ENCODE assay signal across 12 mouse cellular contexts in the genomic region with DNA sequence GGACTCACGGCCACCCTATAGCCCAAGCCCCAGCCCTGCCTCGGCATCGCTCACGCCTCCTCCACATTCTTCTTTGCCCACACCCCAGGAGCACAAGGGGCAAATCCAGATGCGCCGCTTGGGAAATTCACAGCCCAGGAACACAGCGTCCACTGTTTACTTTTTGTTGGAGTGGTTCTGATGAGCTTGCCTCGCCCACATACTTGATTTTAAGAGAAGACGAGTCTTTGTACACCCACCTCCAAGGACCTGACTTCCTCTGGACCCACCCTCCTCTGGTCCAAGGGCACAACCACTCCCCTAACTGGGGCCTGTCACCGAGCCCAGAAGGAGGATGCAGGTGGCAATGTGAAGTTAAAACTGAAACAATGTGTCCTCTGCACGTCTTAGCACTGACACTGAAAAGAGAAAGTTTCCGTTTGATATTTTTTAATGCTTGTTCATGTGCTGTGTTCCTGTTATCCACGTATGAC.
A peak's percentile ranks its signal among the peaks of the same experiment; 100 is the strongest.
DNase-seq lines count a peak whose midpoint lies in the region; ATAC-seq and TF ChIP-seq lines count a peak whose summit lies in the region.
"Had no signal": no experiment of that assay in that cellular context is flagged by ENCODE, and none has a peak within 500 bp of the region (broad histone marks: within the 10 kb centered on the region; RNA-seq: fewer than 3 reads in every experiment).

No protein-coding gene starts in this region.

- peak overlapping the region; percentile 39 for H3K4me3 ChIP-seq in E14TG2a.4 (replicated peaks; ENCODE audit: low read length)
- no peak overlapping the region for H3K4me3 ChIP-seq in lung, embryonic 16.5 days (ENCODE audit: low read length)
- no peak overlapping the region for H3K4me3 ChIP-seq in liver, embryonic 11.5 days (ENCODE audit: low read depth, low read length)
- H3K4me3 ChIP-seq: midbrain, embryonic 13.5 days had no signal

- ATAC-seq in lung, embryonic 16.5 days (ENCODE audit: low read depth) = peak; percentile 70
- no peak for ATAC-seq in liver, embryonic 11.5 days (replicated peaks; ENCODE audit: low FRiP score)
- ATAC-seq: midbrain, embryonic 13.5 days had no signal

- peaks cover 23% of the 10 kb centered on the region for H3K9me3 ChIP-seq in E14TG2a.4 (ENCODE audit: low read length)
- no peaks in the 10 kb centered on the region for H3K9me3 ChIP-seq in lung, embryonic 16.5 days (ENCODE audit: control insufficient read depth, low read length)
- no peaks in the 10 kb centered on the region for H3K9me3 ChIP-seq in liver, embryonic 11.5 days (ENCODE audit: control insufficient read depth, low read length)

- peaks cover 6% of the 10 kb centered on the region for H3K27me3 ChIP-seq in E14TG2a.4 (ENCODE audit: insufficient read depth, low read length)
- H3K27me3 ChIP-seq in lung, embryonic 16.5 days (ENCODE audit: control insufficient read depth, insufficient read depth, low read depth, low read length) = no peaks in the 10 kb centered on the region
- peaks cover 3% of the 10 kb centered on the region; the same call in 1 of the 2 replicates for H3K27me3 ChIP-seq in liver, embryonic 11.5 days (replicated peaks; ENCODE audit: control insufficient read depth, insufficient read depth, low read length)
- H3K27me3 ChIP-seq: midbrain, embryonic 13.5 days had no signal

- peak overlapping the region; percentile 28; the same call in 1 of the 2 replicates for H3K4me2 ChIP-seq in lung, embryonic 16.5 days (ENCODE audit: low read depth, low read length)
- H3K4me2 ChIP-seq in liver, embryonic 11.5 days = no peak overlapping the region
- H3K4me2 ChIP-seq: midbrain, embryonic 13.5 days had no signal

- peak overlapping the region; percentile 7; the same call in 1 of the 2 replicates for H3K9ac ChIP-seq in lung, embryonic 16.5 days (ENCODE audit: low read length)
- no peak overlapping the region for H3K9ac ChIP-seq in liver, embryonic 11.5 days (ENCODE audit: low read depth, low read length)
- H3K9ac ChIP-seq: midbrain, embryonic 13.5 days had no signal

- 19% methylated on average over 13 of the region's 13 CpGs for WGBS in lung, embryonic 16.5 days
- 76% methylated on average over 13 of the region's 13 CpGs for WGBS in liver, embryonic 11.5 days

- H3K4me1 ChIP-seq in E14TG2a.4 (replicated peaks; ENCODE audit: low read depth, low read length) = peaks cover 16% of the 10 kb centered on the region
- peaks cover 6% of the 10 kb centered on the region; the same call in 1 of the 2 replicates for H3K4me1 ChIP-seq in lung, embryonic 16.5 days (replicated peaks; ENCODE audit: control insufficient read depth, insufficient read depth, low read length)
- no peaks in the 10 kb centered on the region for H3K4me1 ChIP-seq in liver, embryonic 11.5 days (replicated peaks; ENCODE audit: control insufficient read depth, insufficient read depth, low read length)

- no peaks in the 10 kb centered on the region for H3K36me3 ChIP-seq in E14TG2a.4 (ENCODE audit: insufficient read depth, low read length)
- H3K36me3 ChIP-seq in lung, embryonic 16.5 days (ENCODE audit: control insufficient read depth, insufficient read depth, low read length) = no peaks in the 10 kb centered on the region
- no peaks in the 10 kb centered on the region for H3K36me3 ChIP-seq in liver, embryonic 11.5 days (ENCODE audit: control insufficient read depth, insufficient read depth, low read length)
- H3K36me3 ChIP-seq: midbrain, embryonic 13.5 days had no signal

- TF ChIP-seq CTCF in E14TG2a.4 (conservative IDR thresholded peaks at IDR 0.05; ENCODE audit: low read length) = no peak

- peak; percentile 57 for DNase-seq in CD4-positive, CD25-positive, alpha-beta regulatory T cell, adult 2 months (ENCODE audit: low read depth, low spot score)
- DNase-seq in testis, postnatal 14 days (ENCODE audit: low spot score) = peak; percentile 32
- no peak for DNase-seq in ovary, adult 18-20 months (ENCODE audit: low spot score)
- DNase-seq in liver, embryonic 11.5 days (ENCODE audit: low spot score) = no peak
- no peak for DNase-seq in heart, adult 11 months
- DNase-seq: adrenal gland, adult 2 months; embryo, embryonic 11 days; kidney, adult 2 months; right cerebral cortex, postnatal 25 days had no signal

- peak overlapping the region; percentile 30; the same call in 1 of the 2 replicates for H3K27ac ChIP-seq in lung, embryonic 16.5 days (ENCODE audit: low read length)
- H3K27ac ChIP-seq in liver, embryonic 11.5 days (ENCODE audit: low read depth, low read length) = no peak overlapping the region
- H3K27ac ChIP-seq: midbrain, embryonic 13.5 days had no signal

Comparison
In these comparisons a context has a peak if more than half of its experiments do, and no peak if none do; other contexts are left out.
1. DNase-seq: peak in CD4-positive, CD25-positive, alpha-beta regulatory T cell, adult 2 months (single experiment) and testis, postnatal 14 days (single experiment); none in ovary, adult 18-20 months (single experiment), liver, embryonic 11.5 days (single experiment) and heart, adult 11 months (single experiment).